Mouse (Mus musculus): ENCODE measurements around the gene Gm572. TPM values are rescaled to one million over a fixed set of nuclear protein-coding genes. Genes with fewer than 3 reads are reported as not detected.

The Gm572 gene
- total and polyA plus RNA-seq, 2 experiments from 2014 or later = 0.70 to 1.0 TPM

DNA sequence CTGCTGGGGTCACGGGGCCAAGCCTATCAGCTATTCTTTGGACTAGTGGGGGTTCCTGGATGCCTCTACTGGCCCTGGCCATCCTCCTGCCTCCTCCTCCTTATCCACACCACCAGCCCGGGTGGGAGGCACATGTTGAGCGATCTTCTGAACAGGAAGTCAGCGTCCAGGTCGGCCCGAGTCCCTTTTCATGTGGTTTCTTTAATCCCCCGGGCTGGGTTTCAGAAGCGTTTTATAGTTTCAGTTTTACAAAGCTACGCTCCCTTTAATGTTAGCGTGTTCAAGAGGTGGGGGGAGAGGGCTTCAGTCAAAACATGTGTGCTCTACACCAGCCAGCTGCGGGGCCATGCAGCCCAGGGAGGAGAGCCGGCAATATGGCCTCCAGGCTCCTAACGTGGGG lies 40.4 kb downstream of the Gm572 start:
- ATAC-seq (ENCODE audit: insufficient read depth, low read depth) (no peak), DNase-seq (ENCODE audit: low spot score) (no peak)
- Histone ChIP-seq H3K27me3 (ENCODE audit: control insufficient read depth, insufficient read depth, low read length) (no peaks in the 10 kb centered on the region), H3K4me2 (ENCODE audit: low read depth, low read length) (no peak overlapping the region; the same call in 1 of the 2 replicates), H3K4me3 (ENCODE audit: low read depth, low read length) (no peak overlapping the region), H3K9me3 (replicated peaks; ENCODE audit: control insufficient read depth, low read length) (no peaks in the 10 kb centered on the region), H3K27ac (ENCODE audit: low read depth) (no peak overlapping the region), H3K4me1 (ENCODE audit: control insufficient read depth, insufficient read depth) (no peaks in the 10 kb centered on the region), H3K36me3 (replicated peaks; ENCODE audit: control insufficient read depth, insufficient read depth, low read length) (no peaks in the 10 kb centered on the region), H3K9ac (replicated peaks; ENCODE audit: low read depth, low read length) (no peak overlapping the region)
- WGBS = 69% methylated on average over 13 of the region's 13 CpGs
- TF ChIP-seq EP300 (IDR thresholded peaks at IDR 0.05; ENCODE audit: low read depth) (no peak), CTCF (IDR thresholded peaks at IDR 0.05; ENCODE audit: low read depth) (no peak)

DNA sequence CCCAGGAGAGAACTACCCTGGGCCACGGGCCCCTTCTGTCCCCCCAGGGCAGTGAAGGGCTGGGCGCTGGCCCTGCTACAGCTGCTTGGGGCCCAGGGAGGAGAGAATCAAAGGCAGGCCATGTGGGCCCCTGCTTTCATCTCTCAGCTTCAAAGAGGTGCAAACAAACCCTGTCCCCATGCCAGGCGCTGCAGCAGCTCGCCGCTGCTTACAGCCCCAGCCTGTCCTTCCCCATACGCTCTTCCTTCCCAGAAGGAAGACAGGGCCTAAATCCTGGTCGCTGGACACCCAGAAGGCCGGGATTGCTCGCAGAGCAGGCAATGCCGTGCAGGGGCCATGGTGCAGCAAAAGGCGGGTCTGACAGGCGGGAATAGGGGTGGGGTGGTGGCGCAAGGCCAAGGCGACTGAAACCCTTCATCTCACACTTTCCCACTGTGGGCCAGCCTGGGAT lies 43.4 kb downstream of the Gm572 start:
- H3K4me1 ChIP-seq (ENCODE audit: control insufficient read depth, insufficient read depth) = no peaks in the 10 kb centered on the region
- H3K9ac ChIP-seq (replicated peaks; ENCODE audit: low read depth, low read length) = 0 out of 2 replicates have a peak overlapping the region, but pooled peaks have one; percentile 1
- no peak overlapping the region for H3K4me3 ChIP-seq (ENCODE audit: low read depth, low read length)
- 34% methylated on average over 14 of the region's 14 CpGs for WGBS
- H3K27ac ChIP-seq (ENCODE audit: low read depth) = no peak overlapping the region
- ATAC-seq (ENCODE audit: insufficient read depth, low read depth) = no peak
- no peak for DNase-seq (ENCODE audit: low spot score)
- H3K4me2 ChIP-seq (ENCODE audit: low read depth, low read length) = no peak overlapping the region
- no peaks in the 10 kb centered on the region for H3K9me3 ChIP-seq (replicated peaks; ENCODE audit: control insufficient read depth, low read length)
- no peaks in the 10 kb centered on the region for H3K27me3 ChIP-seq (ENCODE audit: control insufficient read depth, insufficient read depth, low read length)
- H3K36me3 ChIP-seq (replicated peaks; ENCODE audit: control insufficient read depth, insufficient read depth, low read length) = no peaks in the 10 kb centered on the region
- TF ChIP-seq CTCF (IDR thresholded peaks at IDR 0.05; ENCODE audit: low read depth) (no peak), EP300 (IDR thresholded peaks at IDR 0.05; ENCODE audit: low read depth) (no peak)

DNA sequence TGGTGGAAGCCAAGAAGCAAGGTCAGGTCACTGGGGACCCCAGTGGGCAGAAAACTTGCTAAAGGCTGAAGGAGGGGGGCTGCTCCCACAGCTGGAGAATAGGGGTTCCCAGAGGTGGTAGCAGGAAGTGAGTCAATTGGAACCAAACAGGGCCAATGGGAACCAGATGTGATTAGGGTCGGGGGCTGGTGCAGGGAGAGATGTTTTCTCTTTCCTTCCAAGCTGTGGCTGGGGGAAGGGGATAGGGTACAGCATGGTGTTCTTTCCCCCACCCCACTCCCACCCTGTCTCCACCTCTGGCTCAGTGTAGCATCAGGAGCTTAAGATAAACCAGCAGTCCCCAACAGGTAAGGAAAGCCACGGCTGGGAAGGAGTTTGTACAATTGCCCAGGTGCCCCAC lies 45.0 kb downstream of the Gm572 start:
- WGBS = 58% methylated on average over 2 of the region's 2 CpGs

DNA sequence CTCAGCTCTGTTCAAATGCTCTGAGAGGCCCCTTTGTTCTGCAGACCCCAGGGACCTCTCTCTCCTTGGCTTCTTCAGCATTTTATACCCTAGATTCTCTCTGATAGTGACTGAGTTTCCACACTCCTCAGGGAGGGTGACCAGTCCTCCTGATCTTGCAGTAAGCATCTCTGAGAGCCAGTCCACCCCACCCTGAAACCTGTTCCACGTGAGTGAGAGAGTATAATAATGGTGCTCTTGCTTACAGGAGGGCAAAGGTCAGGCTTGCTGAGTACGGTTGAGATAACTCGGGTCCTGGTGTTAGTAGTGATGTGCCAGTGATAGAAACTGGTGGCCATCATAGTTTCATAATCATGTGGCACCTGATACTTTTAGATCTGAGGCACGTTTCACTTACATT lies 48.1 kb downstream of the Gm572 start:
- no peaks in the 10 kb centered on the region for H3K36me3 ChIP-seq (replicated peaks; ENCODE audit: control insufficient read depth, insufficient read depth, low read length)
- no peak overlapping the region for H3K9ac ChIP-seq (replicated peaks; ENCODE audit: low read depth, low read length)
- no peak overlapping the region for H3K4me3 ChIP-seq (ENCODE audit: low read depth, low read length)
- H3K27me3 ChIP-seq (ENCODE audit: control insufficient read depth, insufficient read depth, low read length) = no peaks in the 10 kb centered on the region
- DNase-seq (ENCODE audit: low spot score) (no peak), ATAC-seq (ENCODE audit: insufficient read depth, low read depth) (no peak)
- no peak overlapping the region for H3K27ac ChIP-seq (ENCODE audit: low read depth)
- H3K9me3 ChIP-seq (replicated peaks; ENCODE audit: control insufficient read depth, low read length) = no peaks in the 10 kb centered on the region
- peaks cover 8% of the 10 kb centered on the region; the same call in 1 of the 2 replicates for H3K4me1 ChIP-seq (ENCODE audit: control insufficient read depth, insufficient read depth)
- WGBS = 67% methylated on average over 4 of the region's 4 CpGs
- no peak for TF ChIP-seq CTCF (IDR thresholded peaks at IDR 0.05; ENCODE audit: low read depth)
- no peak for TF ChIP-seq EP300 (IDR thresholded peaks at IDR 0.05; ENCODE audit: low read depth)
- H3K4me2 ChIP-seq (ENCODE audit: low read depth, low read length) = no peak overlapping the region

More for the DNA sequence above, 45.0 kb downstream of the Gm572 start:
- no peak for TF ChIP-seq EP300 (IDR thresholded peaks at IDR 0.05; ENCODE audit: low read depth)
- no peak for TF ChIP-seq CTCF (IDR thresholded peaks at IDR 0.05; ENCODE audit: low read depth)
- Histone ChIP-seq H3K4me3 (ENCODE audit: low read depth, low read length) (no peak overlapping the region), H3K36me3 (replicated peaks; ENCODE audit: control insufficient read depth, insufficient read depth, low read length) (no peaks in the 10 kb centered on the region), H3K27ac (ENCODE audit: low read depth) (no peak overlapping the region), H3K9ac (replicated peaks; ENCODE audit: low read depth, low read length) (no peak overlapping the region), H3K27me3 (ENCODE audit: control insufficient read depth, insufficient read depth, low read length) (no peaks in the 10 kb centered on the region), H3K4me2 (ENCODE audit: low read depth, low read length) (no peak overlapping the region), H3K4me1 (ENCODE audit: control insufficient read depth, insufficient read depth) (0 out of 2 replicates have a peak, but pooled peaks cover under 1% of the 10 kb centered on the region), H3K9me3 (replicated peaks; ENCODE audit: control insufficient read depth, low read length) (no peaks in the 10 kb centered on the region)
- ATAC-seq (ENCODE audit: insufficient read depth, low read depth) (no peak), DNase-seq (ENCODE audit: low spot score) (no peak)

DNA sequence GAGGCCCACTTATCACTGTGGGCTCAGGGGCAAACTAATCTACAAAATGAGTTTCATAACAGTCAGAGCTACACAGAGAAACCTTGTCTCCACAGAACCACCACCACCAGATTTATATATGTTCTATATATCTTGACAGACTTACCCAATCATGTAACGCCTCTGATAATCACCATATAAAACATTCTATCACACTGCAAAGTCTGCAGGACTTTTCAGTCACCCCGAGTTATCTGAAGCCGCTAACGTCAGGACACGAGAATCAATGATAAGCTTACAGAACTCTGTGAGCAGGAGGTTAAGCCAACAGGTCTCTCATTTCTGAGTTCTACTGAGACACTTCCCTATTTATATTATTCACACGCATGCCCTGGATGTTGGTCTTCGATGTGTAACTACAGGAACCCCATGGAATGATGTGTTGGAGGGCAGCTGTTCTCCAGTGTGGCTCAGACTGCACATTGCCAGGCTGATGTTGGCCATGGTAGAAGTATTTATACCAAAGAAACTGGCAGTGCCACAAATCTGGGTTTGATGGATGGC lies 50.4 kb downstream of the Gm572 start:
- 0 out of 2 replicates have a peak, but pooled peaks cover 2% of the 10 kb centered on the region for H3K27me3 ChIP-seq (ENCODE audit: control insufficient read depth, insufficient read depth, low read length)
- H3K4me1 ChIP-seq (ENCODE audit: control insufficient read depth, insufficient read depth) = peaks cover 8% of the 10 kb centered on the region; the same call in 1 of the 2 replicates
- H3K4me3 ChIP-seq (ENCODE audit: low read depth, low read length) = no peak overlapping the region
- TF ChIP-seq CTCF (IDR thresholded peaks at IDR 0.05; ENCODE audit: low read depth) (no peak), EP300 (IDR thresholded peaks at IDR 0.05; ENCODE audit: low read depth) (no peak)
- H3K4me2 ChIP-seq (ENCODE audit: low read depth, low read length) = no peak overlapping the region
- DNase-seq (ENCODE audit: low spot score) = no peak
- WGBS = 26% methylated on average over 7 of the region's 7 CpGs
- no peak overlapping the region for H3K27ac ChIP-seq (ENCODE audit: low read depth)
- H3K9ac ChIP-seq (replicated peaks; ENCODE audit: low read depth, low read length) = no peak overlapping the region
- H3K36me3 ChIP-seq (replicated peaks; ENCODE audit: control insufficient read depth, insufficient read depth, low read length) = no peaks in the 10 kb centered on the region
- H3K9me3 ChIP-seq (replicated peaks; ENCODE audit: control insufficient read depth, low read length) = no peaks in the 10 kb centered on the region
- no peak for ATAC-seq (ENCODE audit: insufficient read depth, low read depth)

DNA sequence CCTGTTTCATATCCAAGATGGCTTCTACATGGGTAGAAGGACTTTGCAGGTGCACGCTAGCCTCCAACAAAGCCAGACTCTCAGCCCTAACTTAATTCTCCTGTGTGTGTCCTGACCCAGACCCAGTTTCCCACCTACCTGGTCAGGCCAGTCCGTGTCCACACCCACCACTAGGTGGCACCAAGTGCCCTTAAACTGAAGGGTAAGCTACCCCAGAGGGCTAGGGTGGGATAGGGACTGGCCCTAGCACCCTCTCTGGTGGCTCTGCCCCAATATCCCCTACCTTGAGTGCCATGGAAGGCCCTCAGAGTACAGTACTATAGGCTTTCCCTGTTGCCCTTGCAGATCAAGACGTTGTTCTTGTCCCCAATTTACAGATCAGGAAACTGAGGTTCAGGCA lies 61.6 kb downstream of the Gm572 start:
- Histone ChIP-seq H3K27me3 (ENCODE audit: control insufficient read depth, insufficient read depth, low read length) (0 out of 2 replicates have a peak, but pooled peaks cover 5% of the 10 kb centered on the region), H3K9ac (replicated peaks; ENCODE audit: low read depth, low read length) (no peak overlapping the region), H3K9me3 (replicated peaks; ENCODE audit: control insufficient read depth, low read length) (no peaks in the 10 kb centered on the region), H3K36me3 (replicated peaks; ENCODE audit: control insufficient read depth, insufficient read depth, low read length) (no peaks in the 10 kb centered on the region), H3K4me2 (ENCODE audit: low read depth, low read length) (no peak overlapping the region), H3K4me1 (ENCODE audit: control insufficient read depth, insufficient read depth) (no peaks in the 10 kb centered on the region), H3K27ac (ENCODE audit: low read depth) (no peak overlapping the region), H3K4me3 (ENCODE audit: low read depth, low read length) (no peak overlapping the region)
- 44% methylated on average over 3 of the region's 3 CpGs for WGBS
- ATAC-seq (ENCODE audit: insufficient read depth, low read depth) (peak; percentile 24; the same call in 1 of the 2 replicates), DNase-seq (ENCODE audit: low spot score) (peak; percentile 34)
- no peak for TF ChIP-seq EP300 (IDR thresholded peaks at IDR 0.05; ENCODE audit: low read depth)
- TF ChIP-seq CTCF (IDR thresholded peaks at IDR 0.05; ENCODE audit: low read depth) = peak; percentile 72

Measured in heart, postnatal 0 days (tissue).